Mouse (Mus musculus): ENCODE measurements around the gene Hcst. TPM values are rescaled to one million over a fixed set of nuclear protein-coding genes. Genes with fewer than 3 reads are reported as not detected.

Gene Hcst
- polyA plus RNA-seq, 1 experiment from 2014 or later = 2.4 TPM

- Histone ChIP-seq H3K36me3 (no peaks in the 10 kb centered on the region), H3K9me3 (replicated peaks) (no peaks in the 10 kb centered on the region), H3K27ac (replicated peaks) (no peak overlapping the region), H3K9ac (no peak overlapping the region), H3K4me2 (replicated peaks) (peak overlapping the region; percentile 35), H3K27me3 (peaks cover 77% of the 10 kb centered on the region), H3K4me3 (replicated peaks) (no peak overlapping the region), H3K4me1 (peaks cover 24% of the 10 kb centered on the region)
- ATAC-seq (ENCODE audit: insufficient number of reproducible peaks, low FRiP score, low TSS enrichment, low read depth) = no peak
- 14% methylated on average over 25 of the region's 25 CpGs for WGBS
These were observed 33.7 kb upstream of the Hcst start for GRCm38 (mm10) chr7:30453327-30453726.

GRCm38 (mm10) chr7:30450241-30450640 is 30.6 kb upstream of the Hcst start:
- 61% methylated on average over 7 of the region's 7 CpGs for whole genome bisulfite sequencing
- peaks cover 10% of the 10 kb centered on the region; the same call in 1 of the 2 replicates for H3K4me1 ChIP-seq
- H3K36me3 ChIP-seq = no peaks in the 10 kb centered on the region
- no peak overlapping the region for H3K4me3 ChIP-seq (replicated peaks)
- ATAC-seq (ENCODE audit: insufficient number of reproducible peaks, low FRiP score, low TSS enrichment, low read depth) = no peak
- no peaks in the 10 kb centered on the region for H3K9me3 ChIP-seq (replicated peaks)
- H3K27me3 ChIP-seq = peaks cover 46% of the 10 kb centered on the region
- H3K27ac ChIP-seq (replicated peaks) = no peak overlapping the region
- H3K9ac ChIP-seq = no peak overlapping the region
- H3K4me2 ChIP-seq (replicated peaks) = no peak overlapping the region

DNA sequence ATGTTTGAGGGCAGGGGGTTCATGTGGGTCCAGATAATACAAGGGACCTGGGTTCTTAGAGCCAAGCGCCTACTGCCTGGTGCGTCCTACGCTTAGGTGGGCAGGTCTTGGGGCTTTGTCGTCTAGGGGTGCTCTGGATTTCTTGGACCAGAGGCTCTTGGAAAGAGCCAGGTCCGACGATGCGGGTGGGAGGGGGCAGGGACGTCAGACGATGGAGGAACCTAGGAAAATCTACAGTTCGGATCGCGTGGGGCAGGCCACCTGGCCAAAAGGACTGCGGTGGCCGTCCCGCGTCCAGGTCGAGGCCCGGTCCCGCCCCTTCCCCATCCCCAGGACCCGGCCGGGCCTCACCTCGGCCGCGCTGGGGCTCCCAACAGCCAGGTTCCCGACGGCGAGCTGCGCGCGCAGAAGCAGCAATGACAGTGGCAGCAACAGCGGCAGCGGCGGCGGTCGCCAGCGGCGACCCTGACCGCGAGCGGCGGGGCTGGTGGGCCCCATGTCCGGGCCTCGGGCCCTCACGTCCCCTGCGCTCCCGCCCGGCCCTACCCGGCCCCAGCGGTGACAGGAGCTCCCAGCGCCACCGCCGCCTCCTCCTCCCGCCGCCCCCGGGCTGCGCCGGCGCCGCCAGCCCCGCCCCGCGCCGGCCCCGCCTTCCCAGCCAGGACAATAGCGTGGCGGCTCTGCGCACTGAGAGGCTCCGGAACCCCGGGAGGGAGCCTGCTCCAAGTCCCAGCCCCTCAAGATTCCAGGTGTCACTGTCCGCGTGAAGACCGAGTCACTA is 25.5 kb upstream of the Hcst start, which contains the start of gene Aplp1:
TSS of gene Aplp1 (minus strand) at position 565 of the 781 bp plus-strand sequence.
- peak within 1 kb of the TSS; percentile 69 for H3K4me3 ChIP-seq (replicated peaks)
- H3K27me3 ChIP-seq = peaks cover under 1% of the 10 kb centered on the region; the same call in 1 of the 2 replicates
- peak; percentile 75 for ATAC-seq (ENCODE audit: insufficient number of reproducible peaks, low FRiP score, low TSS enrichment, low read depth)
- peak within 1 kb of the TSS; percentile 87 for H3K4me2 ChIP-seq (replicated peaks)
- WGBS = under 1% methylated on average over 55 of the region's 72 CpGs
- H3K27ac ChIP-seq (replicated peaks) = peak within 1 kb of the TSS; percentile 13; the same call in 1 of the 2 replicates
- H3K4me1 ChIP-seq = peaks cover 16% of the 10 kb centered on the region
- H3K9ac ChIP-seq = peak within 1 kb of the TSS; percentile 44
- peaks cover 13% of the 10 kb centered on the region; the same call in 1 of the 2 replicates for H3K36me3 ChIP-seq
- H3K9me3 ChIP-seq (replicated peaks) = no peaks in the 10 kb centered on the region

DNA sequence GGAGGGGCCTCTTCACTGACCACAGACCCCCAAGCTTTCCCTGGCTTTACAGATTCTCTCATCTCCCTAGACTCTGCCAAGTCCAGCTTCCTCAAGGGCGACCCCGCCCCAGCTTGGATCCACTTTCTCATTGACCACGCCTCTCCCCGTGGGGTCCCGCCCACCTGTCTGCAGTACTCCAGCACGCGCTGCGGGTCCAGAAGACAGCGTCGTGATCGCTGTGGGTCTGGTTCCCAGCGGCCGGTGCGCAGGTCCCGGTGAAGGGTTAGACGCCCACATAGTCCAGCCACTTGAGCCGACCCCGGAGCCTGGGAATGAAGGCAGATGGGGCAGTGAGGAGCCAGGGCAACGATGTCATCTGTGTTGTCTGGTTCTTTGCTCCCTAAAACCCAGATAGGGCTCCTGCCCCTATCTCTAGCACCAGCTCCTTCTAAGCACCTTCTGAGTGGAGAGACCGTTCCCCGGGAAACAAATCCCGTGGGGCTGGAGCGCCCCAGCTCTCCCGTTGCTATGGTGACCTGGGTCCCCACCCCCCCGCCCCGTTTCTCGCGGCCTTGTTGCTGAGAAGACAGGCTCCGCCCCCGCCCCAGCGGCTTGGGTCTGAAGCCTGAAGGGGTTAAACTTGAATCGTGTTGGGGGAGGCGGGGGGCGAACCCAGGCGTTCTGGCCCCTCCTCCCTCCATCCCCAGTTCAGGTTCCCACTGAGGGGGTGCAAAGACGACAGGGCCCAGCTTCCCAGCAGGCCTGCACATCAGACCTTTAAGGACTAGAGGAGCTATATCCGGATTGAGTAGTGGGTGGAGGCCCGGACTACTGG is 24.7 kb upstream of the Hcst start:
- ATAC-seq (ENCODE audit: insufficient number of reproducible peaks, low FRiP score, low TSS enrichment, low read depth) = 0 out of 2 replicates have a peak, but pooled peaks have one; percentile 20
- Histone ChIP-seq H3K4me2 (replicated peaks) (peak overlapping the region; percentile 87), H3K27ac (replicated peaks) (no peak overlapping the region; the same call in 1 of the 2 replicates), H3K4me1 (peaks cover 16% of the 10 kb centered on the region), H3K36me3 (peaks cover 19% of the 10 kb centered on the region; the same call in 1 of the 2 replicates), H3K4me3 (replicated peaks) (peak overlapping the region; percentile 69), H3K9ac (peak overlapping the region; percentile 44), H3K9me3 (replicated peaks) (no peaks in the 10 kb centered on the region), H3K27me3 (no peaks in the 10 kb centered on the region)
- WGBS = under 1% methylated on average over 38 of the region's 38 CpGs

- H3K36me3 ChIP-seq = peaks cover 19% of the 10 kb centered on the region; the same call in 1 of the 2 replicates
- peaks cover 16% of the 10 kb centered on the region for H3K4me1 ChIP-seq
- peak overlapping the region; percentile 69; the same call in 1 of the 2 replicates for H3K4me3 ChIP-seq (replicated peaks)
- ATAC-seq (ENCODE audit: insufficient number of reproducible peaks, low FRiP score, low TSS enrichment, low read depth) = no peak
- H3K9me3 ChIP-seq (replicated peaks) = no peaks in the 10 kb centered on the region
- no peak overlapping the region for H3K9ac ChIP-seq
- H3K27me3 ChIP-seq = no peaks in the 10 kb centered on the region
- peak overlapping the region; percentile 87 for H3K4me2 ChIP-seq (replicated peaks)
- no peak overlapping the region for H3K27ac ChIP-seq (replicated peaks)
- WGBS = 26% methylated on average over 9 of the region's 9 CpGs
These were observed 24.0 kb upstream of the Hcst start for GRCm38 (mm10) chr7:30443696-30444095.

DNA sequence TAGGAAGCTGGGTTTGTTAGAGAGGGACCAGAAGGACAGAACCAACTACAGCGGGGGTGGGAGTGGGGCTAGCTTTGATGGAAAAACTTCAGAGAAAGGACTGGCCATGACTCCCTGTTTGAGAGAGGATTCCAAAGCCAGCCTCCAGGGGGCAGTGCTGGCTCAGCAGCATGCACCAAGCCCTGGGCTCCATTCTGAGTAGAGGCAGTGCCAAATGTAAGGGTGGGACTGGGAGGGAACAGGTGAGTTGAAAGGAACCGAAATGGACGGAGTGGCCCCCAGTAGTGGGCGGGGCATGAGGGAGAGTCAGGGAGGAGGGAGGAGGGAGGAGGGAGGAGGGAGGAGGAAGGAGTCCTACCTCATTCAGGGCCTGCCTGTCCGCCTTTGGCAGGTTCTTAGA is 21.0 kb upstream of the Hcst start:
- Histone ChIP-seq H3K9ac (no peak overlapping the region), H3K36me3 (peaks cover 23% of the 10 kb centered on the region; the same call in 1 of the 2 replicates), H3K27ac (replicated peaks) (no peak overlapping the region), H3K4me2 (replicated peaks) (no peak overlapping the region), H3K4me3 (replicated peaks) (no peak overlapping the region), H3K9me3 (replicated peaks) (no peaks in the 10 kb centered on the region), H3K4me1 (peaks cover 16% of the 10 kb centered on the region), H3K27me3 (no peaks in the 10 kb centered on the region)
- ATAC-seq (ENCODE audit: insufficient number of reproducible peaks, low FRiP score, low TSS enrichment, low read depth) = no peak
- WGBS = 26% methylated on average over 4 of the region's 5 CpGs

DNA sequence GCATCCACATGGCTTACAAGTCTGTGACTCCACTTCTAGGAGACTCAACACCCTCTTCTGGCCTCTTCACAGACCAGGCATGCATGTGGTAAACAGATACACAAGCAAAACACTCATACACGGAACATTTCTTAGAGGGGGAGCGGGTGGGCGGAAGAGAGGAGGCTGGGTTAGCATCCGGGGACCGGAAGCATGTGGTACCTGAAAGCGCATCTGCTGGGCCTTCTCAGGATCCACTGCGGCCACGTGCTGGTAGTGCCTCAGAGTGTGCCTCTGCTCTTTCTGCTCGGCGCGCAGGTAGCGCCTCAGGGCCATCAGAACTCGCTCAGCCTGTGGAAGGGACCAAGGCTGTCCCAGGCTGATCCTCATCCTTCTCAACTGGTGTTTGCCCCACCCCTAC is 20.1 kb upstream of the Hcst start:
- no peak for ATAC-seq (ENCODE audit: insufficient number of reproducible peaks, low FRiP score, low TSS enrichment, low read depth)
- Histone ChIP-seq H3K4me1 (peaks cover 12% of the 10 kb centered on the region), H3K4me3 (replicated peaks) (no peak overlapping the region), H3K36me3 (peaks cover 25% of the 10 kb centered on the region; the same call in 1 of the 2 replicates), H3K9me3 (replicated peaks) (no peaks in the 10 kb centered on the region), H3K27ac (replicated peaks) (no peak overlapping the region), H3K4me2 (replicated peaks) (no peak overlapping the region), H3K27me3 (no peaks in the 10 kb centered on the region), H3K9ac (no peak overlapping the region)
- 67% methylated on average over 13 of the region's 13 CpGs for WGBS

- no peaks in the 10 kb centered on the region for H3K4me1 ChIP-seq
- no peaks in the 10 kb centered on the region for H3K27me3 ChIP-seq
- 22% methylated on average over 10 of the region's 10 CpGs for WGBS
These were observed 17.2 kb upstream of the Hcst start for GRCm38 (mm10) chr7:30436879-30437278.

DNA sequence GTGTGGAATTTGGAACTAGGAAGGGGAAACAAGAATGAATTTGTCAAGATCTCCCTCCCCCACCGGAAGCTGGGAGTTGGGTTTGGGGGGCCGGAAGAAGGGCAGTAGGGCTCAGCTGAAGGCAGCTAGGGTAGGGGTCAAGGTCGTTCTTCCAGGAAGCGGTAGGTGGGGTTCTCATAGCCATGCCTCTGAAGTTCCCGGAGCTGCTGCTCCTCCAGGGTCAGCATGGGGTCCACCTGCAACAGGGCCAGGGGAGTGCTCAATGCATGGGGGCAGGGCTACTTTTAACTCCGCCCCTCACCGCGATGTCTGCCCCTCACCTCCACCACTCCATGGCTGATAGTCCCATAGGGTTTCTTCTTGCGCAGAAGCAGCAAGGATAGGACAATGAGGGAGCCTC is 15.5 kb upstream of the Hcst start:
- Histone ChIP-seq H3K9ac (no peak overlapping the region), H3K27ac (replicated peaks) (no peak overlapping the region), H3K4me2 (replicated peaks) (no peak overlapping the region), H3K4me3 (replicated peaks) (no peak overlapping the region), H3K9me3 (replicated peaks) (no peaks in the 10 kb centered on the region), H3K4me1 (no peaks in the 10 kb centered on the region), H3K27me3 (no peaks in the 10 kb centered on the region), H3K36me3 (peaks cover 12% of the 10 kb centered on the region; the same call in 1 of the 2 replicates)
- ATAC-seq (ENCODE audit: insufficient number of reproducible peaks, low FRiP score, low TSS enrichment, low read depth) = no peak
- WGBS = 53% methylated on average over 9 of the region's 9 CpGs

More at GRCm38 (mm10) chr7:30436879-30437278, 17.2 kb upstream of the Hcst start:
- peaks cover 16% of the 10 kb centered on the region; the same call in 1 of the 2 replicates for H3K36me3 ChIP-seq
- H3K4me2 ChIP-seq (replicated peaks) = no peak overlapping the region
- H3K4me3 ChIP-seq (replicated peaks) = no peak overlapping the region
- H3K9me3 ChIP-seq (replicated peaks) = no peaks in the 10 kb centered on the region
- ATAC-seq (ENCODE audit: insufficient number of reproducible peaks, low FRiP score, low TSS enrichment, low read depth) = no peak
- no peak overlapping the region for H3K9ac ChIP-seq
- no peak overlapping the region for H3K27ac ChIP-seq (replicated peaks)

DNA sequence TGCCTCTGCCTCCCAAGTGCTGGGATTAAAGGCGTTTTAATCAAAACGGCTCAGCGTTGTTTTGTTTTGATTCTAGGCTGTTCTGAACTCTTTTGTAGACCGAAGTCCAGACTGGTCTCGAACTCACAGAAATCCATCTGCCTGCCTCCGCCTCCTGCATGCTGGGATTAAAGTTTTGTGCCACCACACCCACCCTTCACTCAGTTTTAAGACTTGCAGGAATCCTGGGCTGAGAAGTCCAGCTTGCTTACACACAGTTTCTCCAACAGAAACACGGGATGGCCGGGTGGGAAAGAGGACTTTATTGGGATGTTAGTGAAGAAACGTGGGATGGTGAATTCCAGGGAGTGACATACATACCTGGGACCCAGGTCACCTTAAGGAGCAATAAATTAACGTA is 15.0 kb upstream of the Hcst start:
- 69% methylated on average over 10 of the region's 10 CpGs for WGBS
- H3K4me1 ChIP-seq = no peaks in the 10 kb centered on the region
- no peak overlapping the region for H3K4me3 ChIP-seq (replicated peaks)
- no peak overlapping the region for H3K4me2 ChIP-seq (replicated peaks)
- peaks cover 8% of the 10 kb centered on the region; the same call in 1 of the 2 replicates for H3K36me3 ChIP-seq
- no peak overlapping the region for H3K9ac ChIP-seq
- no peaks in the 10 kb centered on the region for H3K27me3 ChIP-seq
- no peak overlapping the region for H3K27ac ChIP-seq (replicated peaks)
- H3K9me3 ChIP-seq (replicated peaks) = no peaks in the 10 kb centered on the region
- no peak for ATAC-seq (ENCODE audit: insufficient number of reproducible peaks, low FRiP score, low TSS enrichment, low read depth)

DNA sequence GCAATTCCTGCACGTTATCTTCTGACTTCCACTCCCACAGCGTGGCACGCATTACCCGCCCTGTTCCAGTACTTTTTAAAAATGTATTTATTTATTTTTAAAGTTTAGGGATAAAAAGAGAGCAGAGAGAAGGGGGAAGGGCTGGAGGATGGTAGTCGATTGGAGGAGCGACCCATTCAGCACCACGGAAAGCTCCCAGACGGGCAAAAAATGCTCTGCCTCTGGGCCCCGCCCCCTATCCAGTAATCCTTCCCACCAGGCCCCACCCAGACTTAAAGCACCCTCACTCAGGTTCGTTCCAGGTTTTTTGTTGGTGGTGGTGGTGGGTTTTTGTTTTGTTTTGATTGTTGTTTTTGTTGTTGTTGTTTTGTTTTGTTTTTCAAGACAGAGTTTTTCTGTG is 14.6 kb upstream of the Hcst start:
- H3K4me3 ChIP-seq (replicated peaks) = no peak overlapping the region
- no peak overlapping the region for H3K4me2 ChIP-seq (replicated peaks)
- H3K27me3 ChIP-seq = no peaks in the 10 kb centered on the region
- no peaks in the 10 kb centered on the region for H3K4me1 ChIP-seq
- H3K9me3 ChIP-seq (replicated peaks) = no peaks in the 10 kb centered on the region
- 0 out of 2 replicates have a peak, but pooled peaks cover 6% of the 10 kb centered on the region for H3K36me3 ChIP-seq
- no peak overlapping the region for H3K9ac ChIP-seq
- no peak for ATAC-seq (ENCODE audit: insufficient number of reproducible peaks, low FRiP score, low TSS enrichment, low read depth)
- no peak overlapping the region for H3K27ac ChIP-seq (replicated peaks)
- WGBS = 2% methylated on average over 10 of the region's 10 CpGs
